Mouse (Mus musculus): ENCODE results near the gene Bora. TPM values are rescaled to one million over a fixed set of nuclear protein-coding genes. Genes with fewer than 3 reads are reported as not detected.

The Bora gene
- 2.2 and 2.3 TPM in 2 replicates for polyA plus RNA-seq (2012; rRNA removed)

- DNase-seq (ENCODE audit: low read depth in 1 of 2, low spot score in 2 of 2): peak; percentile 87 to 91
- Histone ChIP-seq H3K36me3 (ENCODE audit: control insufficient read depth, insufficient read depth, low read length) (no peaks in the 10 kb centered on the region), H3K4me3 (ENCODE audit: extremely low read depth, insufficient read depth, insufficient read length) (peak within 1 kb of the TSS; percentile 91), H3K4me1 (ENCODE audit: control insufficient read depth, insufficient read depth, insufficient read length) (peaks cover 3% of the 10 kb centered on the region; the same call in 1 of the 2 replicates), H3K27ac (ENCODE audit: insufficient read depth, low read length) (peak within 1 kb of the TSS; percentile 90), H3K27me3 (ENCODE audit: control insufficient read depth, insufficient read depth, low read length) (no peaks in the 10 kb centered on the region)
- WGBS: under 1% methylated on average over 74 of the region's 81 CpGs
- TF ChIP-seq CTCF (IDR thresholded peaks at IDR 0.05; ENCODE audit: extremely low read depth, insufficient read depth, insufficient read length, insufficient replicate concordance) (no peak), POLR2A (IDR thresholded peaks at IDR 0.05; ENCODE audit: low read depth, low read length) (peak; percentile 63)
Measured at GRCm38 (mm10) chr14:99046031-99046781, at the start of gene Bora, which contains the start of gene Mzt1. Gene Bora (plus strand): TSS chr14:99046222. Gene Mzt1 (minus strand): TSS chr14:99046134.

GRCm38 (mm10) chr14:99010224-99010919 is 35.6 kb upstream of the Bora start:
- no peak for DNase-seq (ENCODE audit: low read depth in 1 of 2, low spot score in 2 of 2)
- Histone ChIP-seq H3K27me3 (ENCODE audit: control insufficient read depth, insufficient read depth, low read length) (no peaks in the 10 kb centered on the region), H3K4me3 (ENCODE audit: extremely low read depth, insufficient read depth, insufficient read length) (no peak overlapping the region), H3K36me3 (ENCODE audit: control insufficient read depth, insufficient read depth, low read length) (no peaks in the 10 kb centered on the region), H3K4me1 (ENCODE audit: control insufficient read depth, insufficient read depth, insufficient read length) (no peaks in the 10 kb centered on the region), H3K27ac (ENCODE audit: insufficient read depth, low read length) (no peak overlapping the region)
- TF ChIP-seq POLR2A (IDR thresholded peaks at IDR 0.05; ENCODE audit: low read depth, low read length) (no peak), CTCF (IDR thresholded peaks at IDR 0.05; ENCODE audit: extremely low read depth, insufficient read depth, insufficient read length, insufficient replicate concordance) (no peak)
- WGBS: 25% methylated on average over 8 of the region's 8 CpGs

GRCm38 (mm10) chr14:99010920-99011313 is 35.1 kb upstream of the Bora start:
- DNase-seq (ENCODE audit: low read depth in 1 of 2, low spot score in 2 of 2): no peak
- Histone ChIP-seq H3K27ac (ENCODE audit: insufficient read depth, low read length) (no peak overlapping the region), H3K27me3 (ENCODE audit: control insufficient read depth, insufficient read depth, low read length) (no peaks in the 10 kb centered on the region), H3K36me3 (ENCODE audit: control insufficient read depth, insufficient read depth, low read length) (no peaks in the 10 kb centered on the region), H3K4me1 (ENCODE audit: control insufficient read depth, insufficient read depth, insufficient read length) (no peaks in the 10 kb centered on the region), H3K4me3 (ENCODE audit: extremely low read depth, insufficient read depth, insufficient read length) (no peak overlapping the region)
- TF ChIP-seq CTCF (IDR thresholded peaks at IDR 0.05; ENCODE audit: extremely low read depth, insufficient read depth, insufficient read length, insufficient replicate concordance): no peak
- WGBS: 23% methylated on average over 2 of the region's 2 CpGs

DNA sequence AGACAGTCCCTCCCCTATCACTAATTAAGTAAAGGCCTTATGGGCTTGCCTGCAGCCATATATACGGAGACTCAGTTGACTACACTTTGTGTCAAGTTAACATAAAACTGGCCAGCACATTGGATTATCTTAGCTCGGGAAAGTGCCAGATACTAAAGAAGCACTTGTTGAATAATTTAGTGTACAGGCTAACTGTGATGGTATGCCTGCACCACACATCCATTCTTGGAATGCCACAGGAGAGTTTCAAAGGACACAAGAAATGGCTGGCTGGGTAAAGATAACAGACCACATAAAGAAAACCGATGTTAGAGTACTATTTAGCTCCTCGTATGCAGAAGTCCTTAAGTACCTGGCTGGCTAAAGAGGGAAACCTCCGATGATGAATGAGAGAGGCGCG is 27.3 kb upstream of the Bora start:
- Histone ChIP-seq H3K36me3 (ENCODE audit: control insufficient read depth, insufficient read depth, low read length) (no peaks in the 10 kb centered on the region), H3K27ac (ENCODE audit: insufficient read depth, low read length) (no peak overlapping the region), H3K4me1 (ENCODE audit: control insufficient read depth, insufficient read depth, insufficient read length) (no peaks in the 10 kb centered on the region), H3K4me3 (ENCODE audit: extremely low read depth, insufficient read depth, insufficient read length) (no peak overlapping the region), H3K27me3 (ENCODE audit: control insufficient read depth, insufficient read depth, low read length) (no peaks in the 10 kb centered on the region)
- no peak for DNase-seq (ENCODE audit: low read depth in 1 of 2, low spot score in 2 of 2)
- no peak for TF ChIP-seq CTCF (IDR thresholded peaks at IDR 0.05; ENCODE audit: extremely low read depth, insufficient read depth, insufficient read length, insufficient replicate concordance)
- TF ChIP-seq POLR2A (IDR thresholded peaks at IDR 0.05; ENCODE audit: low read depth, low read length): no peak
- WGBS: 78% methylated on average over 7 of the region's 7 CpGs

- TF ChIP-seq POLR2A (IDR thresholded peaks at IDR 0.05; ENCODE audit: low read depth, low read length) (no peak), CTCF (IDR thresholded peaks at IDR 0.05; ENCODE audit: extremely low read depth, insufficient read depth, insufficient read length, insufficient replicate concordance) (no peak)
- Histone ChIP-seq H3K27ac (ENCODE audit: insufficient read depth, low read length) (no peak overlapping the region), H3K4me1 (ENCODE audit: control insufficient read depth, insufficient read depth, insufficient read length) (no peaks in the 10 kb centered on the region), H3K36me3 (ENCODE audit: control insufficient read depth, insufficient read depth, low read length) (no peaks in the 10 kb centered on the region), H3K4me3 (ENCODE audit: extremely low read depth, insufficient read depth, insufficient read length) (no peak overlapping the region), H3K27me3 (ENCODE audit: control insufficient read depth, insufficient read depth, low read length) (no peaks in the 10 kb centered on the region)
- 81% methylated on average over 10 of the region's 10 CpGs for WGBS
- no peak for DNase-seq (ENCODE audit: low read depth in 1 of 2, low spot score in 2 of 2)
Measured at GRCm38 (mm10) chr14:99019136-99019808, 26.8 kb upstream of the Bora start.

GRCm38 (mm10) chr14:99022346-99023086 is 23.5 kb upstream of the Bora start:
- TF ChIP-seq POLR2A (IDR thresholded peaks at IDR 0.05; ENCODE audit: low read depth, low read length): no peak
- no peak for TF ChIP-seq CTCF (IDR thresholded peaks at IDR 0.05; ENCODE audit: extremely low read depth, insufficient read depth, insufficient read length, insufficient replicate concordance)
- WGBS: 44% methylated on average over 12 of the region's 12 CpGs

More at GRCm38 (mm10) chr14:99022346-99023086, 23.5 kb upstream of the Bora start:
- H3K27ac ChIP-seq (ENCODE audit: insufficient read depth, low read length): no peak overlapping the region
- no peak overlapping the region for H3K4me3 ChIP-seq (ENCODE audit: extremely low read depth, insufficient read depth, insufficient read length)
- H3K36me3 ChIP-seq (ENCODE audit: control insufficient read depth, insufficient read depth, low read length): no peaks in the 10 kb centered on the region
- H3K27me3 ChIP-seq (ENCODE audit: control insufficient read depth, insufficient read depth, low read length): no peaks in the 10 kb centered on the region
- no peak for DNase-seq (ENCODE audit: low read depth in 1 of 2, low spot score in 2 of 2)
- no peaks in the 10 kb centered on the region for H3K4me1 ChIP-seq (ENCODE audit: control insufficient read depth, insufficient read depth, insufficient read length)
